ENCODE assay signal across 14 mouse cellular contexts in the genomic region with DNA sequence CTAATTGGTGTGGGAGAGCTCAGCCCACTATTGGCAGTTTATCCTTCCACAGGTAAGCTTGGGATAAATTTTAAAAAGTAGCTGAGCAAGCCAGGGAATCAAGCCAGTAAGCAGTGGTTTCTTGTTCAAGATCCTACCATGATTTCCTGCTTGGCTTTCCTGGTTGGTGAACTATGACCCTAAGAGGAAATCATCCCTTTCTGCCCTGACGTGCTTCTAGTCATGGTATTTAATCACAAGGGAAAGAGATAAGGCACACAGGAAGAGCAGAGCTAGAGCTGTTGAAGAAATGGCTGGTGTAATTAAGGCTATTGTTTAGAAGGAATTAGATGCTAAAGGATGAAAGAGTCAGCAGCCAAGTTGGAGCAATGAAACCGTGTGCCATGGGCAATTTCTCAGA.
A peak's percentile ranks its signal among the peaks of the same experiment; 100 is the strongest.
DNase-seq lines count a peak whose midpoint lies in the region; ATAC-seq and TF ChIP-seq lines count a peak whose summit lies in the region.
"Had no signal": no experiment of that assay in that cellular context is flagged by ENCODE, and none has a peak within 500 bp of the region (broad histone marks: within the 10 kb centered on the region; RNA-seq: fewer than 3 reads in every experiment).

No protein-coding gene starts in this region.

- no peak overlapping the region for H3K4me2 ChIP-seq in kidney, embryonic 15.5 days
- H3K4me2 ChIP-seq in kidney, embryonic 14.5 days (replicated peaks; ENCODE audit: low read depth, low read length) = no peak overlapping the region
- no peak overlapping the region for H3K4me2 ChIP-seq in embryonic facial prominence, embryonic 14.5 days (ENCODE audit: low read depth, low read length)
- no peak overlapping the region for H3K4me2 ChIP-seq in intestine, embryonic 16.5 days (ENCODE audit: low read depth, low read length)
- H3K4me2 ChIP-seq: heart, embryonic 11.5 days; liver, embryonic 13.5 days had no signal

- no peaks in the 10 kb centered on the region for H3K27me3 ChIP-seq in kidney, embryonic 15.5 days
- H3K27me3 ChIP-seq in kidney, embryonic 14.5 days (ENCODE audit: control insufficient read depth, insufficient read depth, low read length) = no peaks in the 10 kb centered on the region
- H3K27me3 ChIP-seq in embryonic facial prominence, embryonic 14.5 days (replicated peaks; ENCODE audit: control insufficient read depth, insufficient read depth, low read length) = no peaks in the 10 kb centered on the region
- no peaks in the 10 kb centered on the region for H3K27me3 ChIP-seq in intestine, embryonic 16.5 days (replicated peaks; ENCODE audit: control insufficient read depth, insufficient read depth, low read length)
- H3K27me3 ChIP-seq: liver, embryonic 13.5 days had no signal

- DNase-seq in heart, adult 8-10 months (ENCODE audit: low spot score) = peak; percentile 31
- no peak for DNase-seq in heart, postnatal 4 days
- DNase-seq in embryonic facial prominence, embryonic 14.5 days (ENCODE audit: low spot score) = no peak
- DNase-seq: adrenal gland, postnatal 25 days; cerebellum, adult 9-10 months; liver, embryonic 13.5 days; spleen, adult 18-20 months; thymus, postnatal 25 days had no signal

- H3K27ac ChIP-seq in kidney, embryonic 15.5 days = peak overlapping the region; percentile 51; the same call in 1 of the 2 replicates
- no peak overlapping the region for H3K27ac ChIP-seq in kidney, embryonic 14.5 days (ENCODE audit: low read depth, low read length)
- H3K27ac ChIP-seq in embryonic facial prominence, embryonic 14.5 days (replicated peaks; ENCODE audit: low read depth, low read length) = peak overlapping the region; percentile 45
- peak overlapping the region; percentile 22; the same call in 1 of the 2 replicates for H3K27ac ChIP-seq in embryonic fibroblast, embryonic 13.5 days (ENCODE audit: insufficient read depth, low read length)
- no peak overlapping the region for H3K27ac ChIP-seq in intestine, embryonic 16.5 days (ENCODE audit: low read length)
- H3K27ac ChIP-seq: liver, embryonic 13.5 days had no signal

- no peaks in the 10 kb centered on the region for H3K36me3 ChIP-seq in kidney, embryonic 15.5 days
- no peaks in the 10 kb centered on the region for H3K36me3 ChIP-seq in kidney, embryonic 14.5 days (ENCODE audit: control insufficient read depth, insufficient read depth, low read length)
- no peaks in the 10 kb centered on the region for H3K36me3 ChIP-seq in embryonic facial prominence, embryonic 14.5 days (ENCODE audit: control insufficient read depth, insufficient read depth, low read length)
- H3K36me3 ChIP-seq in intestine, embryonic 16.5 days (ENCODE audit: control insufficient read depth, insufficient read depth, low read length) = no peaks in the 10 kb centered on the region
- H3K36me3 ChIP-seq: liver, embryonic 13.5 days had no signal

- ATAC-seq in kidney, embryonic 15.5 days (replicated peaks; ENCODE audit: low FRiP score) = peak; percentile 40; the same call in 1 of the 2 replicates
- no peak for ATAC-seq in kidney, embryonic 14.5 days (ENCODE audit: low FRiP score, low TSS enrichment)
- ATAC-seq in embryonic facial prominence, embryonic 14.5 days (ENCODE audit: low read depth) = no peak
- ATAC-seq in intestine, embryonic 16.5 days = no peak
- ATAC-seq: hindbrain, embryonic 16.5 days had no signal

- H3K4me1 ChIP-seq in kidney, embryonic 15.5 days = 0 out of 2 replicates have a peak, but pooled peaks cover 6% of the 10 kb centered on the region
- H3K4me1 ChIP-seq in kidney, embryonic 14.5 days (ENCODE audit: control insufficient read depth, insufficient read depth, low read length) = peaks cover 10% of the 10 kb centered on the region; the same call in 1 of the 2 replicates
- H3K4me1 ChIP-seq in embryonic facial prominence, embryonic 14.5 days (ENCODE audit: control insufficient read depth, insufficient read depth, low read length) = peaks cover 13% of the 10 kb centered on the region; the same call in 1 of the 2 replicates
- no peaks in the 10 kb centered on the region for H3K4me1 ChIP-seq in embryonic fibroblast, embryonic 13.5 days (ENCODE audit: control insufficient read depth, insufficient read depth, low read length)
- H3K4me1 ChIP-seq in intestine, embryonic 16.5 days (ENCODE audit: control insufficient read depth, insufficient read depth, low read length) = no peaks in the 10 kb centered on the region
- H3K4me1 ChIP-seq: liver, embryonic 13.5 days had no signal

- no peak for TF ChIP-seq POLR2A in embryonic fibroblast, embryonic 13.5 days (IDR thresholded peaks at IDR 0.05; ENCODE audit: low read depth, low read length)

- no peaks in the 10 kb centered on the region for H3K9me3 ChIP-seq in kidney, embryonic 15.5 days (replicated peaks)
- H3K9me3 ChIP-seq in kidney, embryonic 14.5 days (ENCODE audit: control insufficient read depth, low read length) = no peaks in the 10 kb centered on the region
- no peaks in the 10 kb centered on the region for H3K9me3 ChIP-seq in embryonic facial prominence, embryonic 14.5 days (ENCODE audit: control insufficient read depth, low read length)
- no peaks in the 10 kb centered on the region for H3K9me3 ChIP-seq in intestine, embryonic 16.5 days (ENCODE audit: control insufficient read depth, low read length)
- H3K9me3 ChIP-seq: liver, embryonic 13.5 days had no signal

- no peak for TF ChIP-seq CTCF in embryonic fibroblast, embryonic 13.5 days (IDR thresholded peaks at IDR 0.05; ENCODE audit: borderline replicate concordance, insufficient read depth, low read length)

- H3K4me3 ChIP-seq in kidney, embryonic 15.5 days (replicated peaks) = no peak overlapping the region
- no peak overlapping the region for H3K4me3 ChIP-seq in kidney, embryonic 14.5 days (ENCODE audit: low read length)
- no peak overlapping the region for H3K4me3 ChIP-seq in embryonic facial prominence, embryonic 14.5 days (ENCODE audit: low read depth, low read length)
- no peak overlapping the region for H3K4me3 ChIP-seq in embryonic fibroblast, embryonic 13.5 days (ENCODE audit: insufficient read depth, low read length)
- no peak overlapping the region for H3K4me3 ChIP-seq in intestine, embryonic 16.5 days (ENCODE audit: low read length)
- H3K4me3 ChIP-seq: liver, embryonic 13.5 days had no signal

- 11% methylated on average over 2 of the region's 2 CpGs for WGBS in kidney, embryonic 15.5 days
- 8% methylated on average over 2 of the region's 2 CpGs for WGBS in kidney, embryonic 14.5 days
- 31% methylated on average over 2 of the region's 2 CpGs for WGBS in embryonic facial prominence, embryonic 14.5 days
- 28% methylated on average over 2 of the region's 2 CpGs for WGBS in intestine, embryonic 16.5 days

- no peak overlapping the region for H3K9ac ChIP-seq in kidney, embryonic 15.5 days
- H3K9ac ChIP-seq in kidney, embryonic 14.5 days (ENCODE audit: low read depth, low read length) = no peak overlapping the region
- no peak overlapping the region for H3K9ac ChIP-seq in embryonic facial prominence, embryonic 14.5 days (ENCODE audit: low read depth, low read length)
- H3K9ac ChIP-seq in intestine, embryonic 16.5 days (ENCODE audit: low read depth, low read length) = no peak overlapping the region
- H3K9ac ChIP-seq: liver, embryonic 13.5 days had no signal

Comparison
In these comparisons a context has a peak if more than half of its experiments do, and no peak if none do; other contexts are left out.
1. H3K27ac ChIP-seq: peak in kidney, embryonic 15.5 days (single experiment), embryonic facial prominence, embryonic 14.5 days (single experiment) and embryonic fibroblast, embryonic 13.5 days (single experiment); none in kidney, embryonic 14.5 days (single experiment) and intestine, embryonic 16.5 days (single experiment).